Mouse (Mus musculus) E14TG2a.4 (cell line): ENCODE measurements around the gene Ms4a6c.
"Not testable (repeated sequence)": the region's sequence is repeated elsewhere in the genome, so short reads cannot be mapped to it uniquely, and the experiment has no call there.

Source experiments
- CTCF ChIP-seq: conservative IDR thresholded peaks from 2 replicates; pipeline ENCODE4 v1.5.1; 2014; ENCODE audit warnings: low read length
- NANOG ChIP-seq: IDR thresholded peaks from 2 replicates; pipeline ENCODE4 v1.6.1; 2014; ENCODE audit warnings: borderline replicate concordance, low read length, mixed read lengths
- POU5F1 ChIP-seq: IDR thresholded peaks from 2 replicates; pipeline ENCODE4 v1.6.1; 2014; ENCODE audit warnings: low read length, borderline replicate concordance

- not testable (repeated sequence) for TF ChIP-seq CTCF, NANOG, POU5F1
Measured at GRCm38 (mm10) chr19:11497300-11497699, 28.1 kb downstream of the Ms4a6c start.
